ENCODE assay signal across 23 mouse cellular contexts in the genomic region with DNA sequence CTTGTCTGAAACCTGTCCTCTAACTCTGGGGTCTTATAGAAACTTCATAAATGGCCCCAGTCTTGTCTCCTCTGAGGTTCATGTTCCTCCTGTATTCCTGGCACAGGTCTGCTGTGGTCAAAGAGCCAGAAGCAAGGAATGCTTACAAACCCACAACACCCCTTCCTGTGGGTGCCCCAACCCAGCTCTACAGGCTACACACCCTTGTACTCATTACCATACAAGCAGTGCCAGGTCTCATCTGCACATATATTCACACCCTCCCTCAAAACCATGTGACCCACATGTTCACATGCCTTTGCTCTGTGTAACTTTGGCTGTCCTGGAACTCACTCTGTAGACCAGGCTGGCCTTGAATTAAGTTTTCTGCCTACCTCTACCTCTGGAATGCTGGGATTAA. TPM values are rescaled to one million over a fixed set of nuclear protein-coding genes. Genes with fewer than 3 reads are reported as not detected.
DNase-seq lines count a peak whose midpoint lies in the region; ATAC-seq lines count a peak whose summit lies in the region.
"Had no signal": no experiment of that assay in that cellular context is flagged by ENCODE, and none has a peak within 500 bp of the region (broad histone marks: within the 10 kb centered on the region; RNA-seq: fewer than 3 reads in every experiment).

No protein-coding gene starts in this region.

- DNase-seq in lung, adult 18-20 months = no peak
- DNase-seq in NIH3T3 (ENCODE audit: low read depth) = peak; percentile 29
- DNase-seq in fibroblast of lung, adult 2 months (ENCODE audit: low read depth) = peak; percentile 12
- DNase-seq in left cerebral cortex, postnatal 36 days (ENCODE audit: low spot score in 2 of 2) = no peak
- no peak for DNase-seq in kidney, postnatal 14 days
- DNase-seq in adrenal gland, adult 2 months = no peak
- DNase-seq: heart, postnatal 14 days; liver, embryonic 13.5 days; lung, postnatal 14 days; midbrain, embryonic 14.5 days had no signal

- no peak overlapping the region for H3K4me3 ChIP-seq in lung, embryonic 15.5 days
- H3K4me3 ChIP-seq: embryonic facial prominence, embryonic 13.5 days; hindbrain, embryonic 15.5 days; intestine, embryonic 15.5 days; kidney, embryonic 15.5 days; liver, embryonic 13.5 days; megakaryocyte, embryonic 14.5 days; neural tube, embryonic 13.5 days had no signal

- no peaks in the 10 kb centered on the region for H3K36me3 ChIP-seq in lung, embryonic 15.5 days
- H3K36me3 ChIP-seq: embryonic facial prominence, embryonic 13.5 days; G1E; hindbrain, embryonic 15.5 days; intestine, embryonic 15.5 days; kidney, embryonic 15.5 days; liver, embryonic 13.5 days; neural tube, embryonic 13.5 days had no signal

- H3K27ac ChIP-seq in lung, embryonic 15.5 days = 0 out of 2 replicates have a peak overlapping the region, but pooled peaks have one; percentile 22
- H3K27ac ChIP-seq: embryonic facial prominence, embryonic 13.5 days; hindbrain, embryonic 15.5 days; intestine, embryonic 15.5 days; kidney, embryonic 15.5 days; liver, embryonic 13.5 days; neural tube, embryonic 13.5 days; stomach, postnatal 0 days had no signal

- H3K4me1 ChIP-seq in lung, embryonic 15.5 days = no peaks in the 10 kb centered on the region
- H3K4me1 ChIP-seq: intestine, embryonic 15.5 days; liver, embryonic 13.5 days had no signal

- no peaks in the 10 kb centered on the region for H3K27me3 ChIP-seq in lung, embryonic 15.5 days
- H3K27me3 ChIP-seq: embryonic facial prominence, embryonic 13.5 days; hindbrain, embryonic 15.5 days; intestine, embryonic 15.5 days; kidney, embryonic 15.5 days; liver, embryonic 13.5 days; neural tube, embryonic 13.5 days had no signal

- ATAC-seq in lung, embryonic 15.5 days (ENCODE audit: borderline replicate concordance, extremely low read depth, low FRiP score, low TSS enrichment) = no peak

- H3K9me3 ChIP-seq in lung, embryonic 15.5 days = no peaks in the 10 kb centered on the region
- H3K9me3 ChIP-seq: embryonic facial prominence, embryonic 13.5 days; G1E; hindbrain, embryonic 15.5 days; intestine, embryonic 15.5 days; kidney, embryonic 15.5 days; liver, embryonic 13.5 days; megakaryocyte, embryonic 14.5 days; neural tube, embryonic 13.5 days had no signal

- no peak overlapping the region for H3K4me2 ChIP-seq in lung, embryonic 15.5 days
- H3K4me2 ChIP-seq: embryonic facial prominence, embryonic 13.5 days; heart, embryonic 11.5 days; hindbrain, embryonic 15.5 days; intestine, embryonic 15.5 days; kidney, embryonic 15.5 days; liver, embryonic 13.5 days; neural tube, embryonic 13.5 days had no signal

- H3K9ac ChIP-seq in lung, embryonic 15.5 days = no peak overlapping the region
- H3K9ac ChIP-seq: embryonic facial prominence, embryonic 13.5 days; hindbrain, embryonic 15.5 days; intestine, embryonic 15.5 days; kidney, embryonic 15.5 days; liver, embryonic 13.5 days; neural tube, embryonic 13.5 days had no signal

- intact Hi-C loops in left cerebral cortex, postnatal 36 days (cut with DNase I) = no loop called here

RNA-seq across cellular contexts. Expression of a gene that starts 38.2 kb away (rescaled TPM):
- polyA plus RNA-seq in lung, embryonic 15.5 days (2015; fragmentation: Nextera tagmentation; extraction: Ambion mirVana) = 1.2 and 1.8 TPM in 2 replicates
- total RNA-seq in left cerebral cortex, postnatal 36 days (2021) = 10 to 100 TPM; 14.2 to 16.0 TPM
- not detected for total RNA-seq in adrenal gland, adult 2 months (2021)
- not detected in 2 replicates for polyA plus RNA-seq in adrenal gland, adult 2 months (2012; rRNA removed)
- total RNA-seq: gastrocnemius, adult 18-20 months had no signal
- polyA plus RNA-seq: G1E; gonadal fat pad, adult 2 months; intestine, embryonic 15.5 days; liver, embryonic 13.5 days; stomach, postnatal 0 days; urinary bladder, adult 2 months had no signal

Comparison
In these comparisons a context has a peak if more than half of its experiments do, and no peak if none do; other contexts are left out.
1. DNase-seq: peak in NIH3T3 (single experiment) and fibroblast of lung, adult 2 months (single experiment); none in lung, adult 18-20 months (0 of 2), left cerebral cortex, postnatal 36 days (0 of 2), kidney, postnatal 14 days (single experiment) and adrenal gland, adult 2 months (single experiment).
2. RNA of a gene that starts 38.2 kb away (total RNA-seq): 14.2 to 16.0 TPM in left cerebral cortex, postnatal 36 days; not detected in adrenal gland, adult 2 months; every median in the first group is over 10 times any median in the second.